Mouse (Mus musculus): ENCODE data around the gene Tekt4. TPM values are rescaled to one million over a fixed set of nuclear protein-coding genes. Genes with fewer than 3 reads are reported as not detected.

Tekt4 gene
- polyA plus RNA-seq, 1 experiment from 2014 or later = 0.45 TPM

DNA sequence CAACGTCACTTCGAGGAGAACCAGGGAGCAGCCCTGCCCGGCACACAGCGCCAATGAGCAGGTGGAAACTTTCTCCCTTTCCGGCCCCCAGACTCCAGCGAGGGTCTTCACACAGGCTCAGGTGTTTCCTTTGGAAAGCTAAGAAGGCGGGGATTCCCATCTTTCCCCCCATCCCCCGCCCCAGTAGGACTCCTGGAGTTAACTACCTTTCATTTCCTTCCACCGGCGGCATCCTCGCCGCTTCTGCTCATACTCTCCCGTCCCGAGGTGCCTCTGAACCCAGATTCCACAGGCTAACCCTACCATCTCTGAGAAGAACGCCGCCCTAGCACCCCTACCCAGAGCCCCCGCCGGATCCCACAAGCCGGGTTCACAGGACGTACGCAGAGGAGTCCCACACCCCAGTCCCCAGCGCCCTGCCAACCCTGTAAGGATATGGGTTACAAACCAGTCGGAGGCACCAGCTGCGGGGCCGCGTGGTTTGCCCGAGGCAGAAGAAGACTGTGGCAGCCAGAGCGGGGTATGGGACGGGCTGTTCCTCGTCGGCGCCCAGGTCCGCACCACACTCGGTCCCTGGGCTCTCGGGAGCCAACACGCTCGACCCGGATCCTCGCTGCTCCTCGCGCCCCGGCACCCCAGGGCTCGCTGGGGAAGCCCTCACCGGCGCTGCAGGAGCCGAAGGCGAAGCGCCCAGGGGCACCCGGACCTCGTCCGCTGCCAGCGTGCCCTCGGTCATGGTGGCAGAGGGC, 21.8 kb upstream of the Tekt4 start:
- peaks cover 71% of the 10 kb centered on the region for H3K4me1 ChIP-seq (replicated peaks)
- H3K9ac ChIP-seq = peak overlapping the region; percentile 89
- ATAC-seq (ENCODE audit: insufficient number of reproducible peaks, low FRiP score) = no peak
- H3K36me3 ChIP-seq = peaks cover 6% of the 10 kb centered on the region; the same call in 1 of the 2 replicates
- 0 out of 2 replicates have a peak, but pooled peaks cover 6% of the 10 kb centered on the region for H3K27me3 ChIP-seq (replicated peaks)
- peak overlapping the region; percentile 87 for H3K27ac ChIP-seq (ENCODE audit: poor library complexity, severe bottlenecking)
- 1% methylated on average over 53 of the region's 53 CpGs for WGBS
- H3K9me3 ChIP-seq (replicated peaks) = no peaks in the 10 kb centered on the region
- peak overlapping the region; percentile 77 for H3K4me2 ChIP-seq
- peak overlapping the region; percentile 81 for H3K4me3 ChIP-seq

DNA sequence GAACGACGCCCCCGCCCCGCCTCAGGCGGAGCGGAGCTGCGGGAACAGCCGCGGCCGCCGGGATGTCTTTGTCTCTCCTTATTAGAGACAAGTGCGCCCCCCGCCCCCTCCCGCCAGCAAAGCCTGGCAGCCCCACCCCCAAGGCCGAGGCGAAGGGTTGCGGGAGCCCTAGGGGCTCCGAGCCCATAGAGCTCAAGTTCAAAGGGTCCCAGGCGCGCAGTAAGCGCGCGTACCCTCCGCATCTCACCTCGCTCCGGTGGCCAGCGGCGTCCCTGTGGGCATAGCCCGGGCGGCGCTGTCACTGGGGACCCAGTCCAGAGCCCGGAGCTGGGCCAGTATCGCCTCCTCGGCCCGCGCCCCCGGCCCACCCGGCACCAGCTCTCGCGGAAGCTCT, 21.2 kb upstream of the Tekt4 start:
- Histone ChIP-seq H3K36me3 (0 out of 2 replicates have a peak, but pooled peaks cover 3% of the 10 kb centered on the region), H3K4me2 (peak overlapping the region; percentile 77), H3K27me3 (replicated peaks) (0 out of 2 replicates have a peak, but pooled peaks cover 6% of the 10 kb centered on the region), H3K9ac (peak overlapping the region; percentile 89), H3K4me3 (peak overlapping the region; percentile 81), H3K9me3 (replicated peaks) (no peaks in the 10 kb centered on the region), H3K27ac (ENCODE audit: poor library complexity, severe bottlenecking) (peak overlapping the region; percentile 87), H3K4me1 (replicated peaks) (peaks cover 71% of the 10 kb centered on the region)
- peak; percentile 19 for ATAC-seq (ENCODE audit: insufficient number of reproducible peaks, low FRiP score)
- WGBS = 1% methylated on average over 40 of the region's 40 CpGs

DNA sequence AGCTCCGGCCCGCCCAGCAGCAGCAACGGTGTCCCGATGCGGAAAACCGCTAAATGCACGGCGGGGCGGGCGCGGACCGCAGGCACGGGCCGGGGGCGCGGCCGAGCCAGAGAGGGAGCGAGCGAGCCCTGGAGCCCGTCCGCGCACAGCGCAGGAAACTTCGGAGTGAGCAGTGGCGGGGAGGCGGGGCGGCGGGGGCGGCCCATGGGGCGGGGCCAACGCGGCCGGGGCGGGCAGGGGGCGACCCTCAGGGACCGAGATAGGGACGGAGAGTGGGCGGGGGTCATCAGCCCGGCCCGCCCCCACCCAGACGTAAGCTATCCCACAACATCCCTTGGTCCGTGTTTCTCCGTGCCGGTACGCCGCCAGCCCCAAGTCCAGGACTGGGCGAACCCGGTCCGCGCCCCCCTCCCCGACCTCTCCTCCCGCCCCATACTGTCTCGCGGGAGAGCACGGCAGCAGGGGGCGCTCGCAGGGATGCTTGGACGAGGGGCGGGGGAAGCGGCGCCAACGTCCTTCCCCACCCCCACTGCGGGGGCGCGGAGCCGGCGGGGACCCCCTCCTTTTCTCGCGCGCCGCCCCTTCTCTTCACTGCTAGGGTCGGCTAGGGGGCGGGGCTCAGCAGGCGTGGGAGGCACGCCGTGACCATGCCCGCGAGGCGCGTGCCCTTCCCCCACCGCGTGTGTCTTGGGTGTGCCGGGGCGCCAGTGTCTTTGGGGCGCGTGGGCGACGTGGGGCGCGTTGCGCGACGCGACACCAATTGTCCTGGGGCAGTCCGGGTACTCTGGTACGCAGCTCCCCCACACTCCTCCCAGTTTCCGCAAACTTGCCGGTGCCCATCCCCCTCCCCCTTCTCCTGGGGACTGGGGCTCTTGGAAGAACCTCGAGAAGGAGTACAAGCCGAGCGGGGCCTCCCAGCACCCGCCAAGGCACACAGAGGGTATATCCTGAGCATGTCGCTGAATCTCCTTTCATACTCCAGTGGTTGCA, 20.5 kb upstream of the Tekt4 start, which contains the start of gene Cacna1h:
TSS of gene Cacna1h (minus strand) at position 167 of the 990 bp plus-strand sequence.
- ATAC-seq (ENCODE audit: insufficient number of reproducible peaks, low FRiP score) = peak; percentile 86
- H3K4me2 ChIP-seq = peak within 1 kb of the TSS; percentile 77
- peaks cover 68% of the 10 kb centered on the region for H3K4me1 ChIP-seq (replicated peaks)

DNA sequence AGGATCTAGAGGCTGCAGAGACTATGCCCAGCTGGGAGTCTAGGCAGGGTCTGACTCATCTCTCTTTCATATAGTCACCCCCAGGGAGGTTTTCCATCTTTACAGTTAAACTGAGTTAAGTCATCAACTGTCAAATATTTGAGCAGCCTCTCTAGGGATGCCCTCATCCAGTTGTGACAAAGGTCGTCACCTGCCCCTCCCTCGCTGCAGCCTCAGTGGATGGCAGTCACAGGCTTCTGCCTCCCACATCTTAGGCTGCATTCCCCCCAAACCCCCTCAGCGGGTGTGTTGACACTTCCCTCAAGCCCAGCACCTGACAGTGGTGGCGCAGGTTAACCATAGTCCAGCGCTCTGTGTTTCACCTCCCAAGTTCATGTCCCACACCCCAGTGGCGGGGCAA, 13.0 kb upstream of the Tekt4 start:
- H3K27ac ChIP-seq (ENCODE audit: poor library complexity, severe bottlenecking) = no peak overlapping the region
- no peaks in the 10 kb centered on the region for H3K27me3 ChIP-seq (replicated peaks)
- H3K4me1 ChIP-seq (replicated peaks) = peaks cover 15% of the 10 kb centered on the region
- H3K9ac ChIP-seq = no peak overlapping the region
- H3K36me3 ChIP-seq = no peaks in the 10 kb centered on the region
- ATAC-seq (ENCODE audit: insufficient number of reproducible peaks, low FRiP score) = no peak
- no peak overlapping the region for H3K4me3 ChIP-seq
- WGBS = 71% methylated on average over 6 of the region's 6 CpGs
- no peak overlapping the region for H3K4me2 ChIP-seq
- H3K9me3 ChIP-seq (replicated peaks) = no peaks in the 10 kb centered on the region

More for the DNA sequence above, 20.5 kb upstream of the Tekt4 start, which contains the start of gene Cacna1h:
- Histone ChIP-seq H3K36me3 (no peaks in the 10 kb centered on the region), H3K27me3 (replicated peaks) (0 out of 2 replicates have a peak, but pooled peaks cover 6% of the 10 kb centered on the region), H3K9ac (peak within 1 kb of the TSS; percentile 89), H3K27ac (ENCODE audit: poor library complexity, severe bottlenecking) (peak within 1 kb of the TSS; percentile 87), H3K4me3 (peak within 1 kb of the TSS; percentile 81), H3K9me3 (replicated peaks) (no peaks in the 10 kb centered on the region)
- WGBS = under 1% methylated on average over 76 of the region's 103 CpGs

DNA sequence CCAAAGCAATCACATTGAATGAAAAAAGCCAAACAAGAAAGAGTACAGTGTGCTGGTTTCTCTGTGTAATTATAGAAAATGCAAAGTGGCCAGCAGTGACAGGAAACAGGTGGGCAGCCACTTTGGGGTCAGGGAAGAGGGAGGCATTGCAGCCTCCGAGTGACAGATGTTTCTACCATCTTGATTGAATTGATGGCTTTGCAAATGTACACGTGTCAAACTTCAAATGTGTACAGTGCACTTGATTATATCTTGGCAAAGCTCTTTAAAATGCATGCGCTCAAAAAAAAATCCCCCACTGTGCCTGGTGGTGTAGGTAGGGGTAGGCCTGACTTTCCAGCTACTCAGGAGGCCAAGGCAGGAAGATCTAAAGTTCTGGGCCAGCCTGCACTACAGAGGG, 11.5 kb upstream of the Tekt4 start:
- ATAC-seq (ENCODE audit: insufficient number of reproducible peaks, low FRiP score) = no peak
- Histone ChIP-seq H3K27ac (ENCODE audit: poor library complexity, severe bottlenecking) (no peak overlapping the region), H3K4me2 (no peak overlapping the region), H3K36me3 (no peaks in the 10 kb centered on the region), H3K9me3 (replicated peaks) (no peaks in the 10 kb centered on the region), H3K4me3 (no peak overlapping the region), H3K9ac (no peak overlapping the region), H3K4me1 (replicated peaks) (peaks cover 12% of the 10 kb centered on the region), H3K27me3 (replicated peaks) (no peaks in the 10 kb centered on the region)
- 66% methylated on average over 3 of the region's 3 CpGs for WGBS

DNA sequence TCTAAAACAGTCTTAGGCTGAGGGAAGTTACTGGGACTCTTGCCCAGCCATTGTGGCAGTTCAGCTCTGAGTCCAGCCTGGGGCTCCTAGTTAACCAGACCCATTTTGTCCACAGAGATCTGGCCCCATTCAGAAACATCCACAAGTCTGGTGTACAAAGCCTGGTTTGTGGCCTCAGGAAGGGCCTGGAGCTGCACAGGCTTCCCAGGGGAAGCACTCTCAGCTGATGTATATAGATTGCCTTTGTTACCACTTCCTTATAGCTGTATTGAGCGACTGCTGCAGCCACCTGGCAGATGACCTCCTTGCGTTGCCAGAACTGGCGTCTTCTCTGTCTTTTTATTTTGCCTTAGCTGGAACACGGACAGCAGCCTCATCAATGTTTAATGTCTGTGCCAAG, 9.3 kb upstream of the Tekt4 start:
- H3K4me2 ChIP-seq = no peak overlapping the region
- H3K4me1 ChIP-seq (replicated peaks) = peaks cover 9% of the 10 kb centered on the region
- ATAC-seq (ENCODE audit: insufficient number of reproducible peaks, low FRiP score) = no peak
- H3K36me3 ChIP-seq = no peaks in the 10 kb centered on the region
- no peak overlapping the region for H3K27ac ChIP-seq (ENCODE audit: poor library complexity, severe bottlenecking)
- no peak overlapping the region for H3K4me3 ChIP-seq
- H3K27me3 ChIP-seq (replicated peaks) = no peaks in the 10 kb centered on the region
- WGBS = 62% methylated on average over 4 of the region's 4 CpGs
- H3K9ac ChIP-seq = no peak overlapping the region
- H3K9me3 ChIP-seq (replicated peaks) = no peaks in the 10 kb centered on the region

DNA sequence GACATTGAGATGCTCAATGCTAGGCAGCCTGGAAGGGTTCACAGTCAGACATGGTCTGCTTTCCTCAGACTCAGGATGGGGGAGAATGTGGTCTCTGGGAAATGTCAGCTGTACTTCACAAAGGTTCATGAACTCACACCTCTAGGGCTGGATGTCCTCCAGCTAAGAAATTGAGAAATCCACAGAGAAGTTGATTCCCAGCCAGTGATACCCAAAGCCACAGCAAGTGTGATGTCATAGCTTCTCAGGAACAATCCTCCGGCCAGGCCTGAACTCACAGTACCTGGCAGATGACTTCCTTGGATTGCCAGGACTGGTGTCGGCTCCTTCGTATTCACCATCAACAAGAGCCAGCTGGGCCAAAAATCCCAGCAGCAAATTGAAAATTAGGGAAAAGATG, 8.6 kb upstream of the Tekt4 start:
- Histone ChIP-seq H3K4me3 (no peak overlapping the region), H3K4me1 (replicated peaks) (peaks cover 13% of the 10 kb centered on the region), H3K4me2 (no peak overlapping the region), H3K36me3 (no peaks in the 10 kb centered on the region), H3K27ac (ENCODE audit: poor library complexity, severe bottlenecking) (no peak overlapping the region), H3K9ac (no peak overlapping the region), H3K9me3 (replicated peaks) (no peaks in the 10 kb centered on the region), H3K27me3 (replicated peaks) (no peaks in the 10 kb centered on the region)
- WGBS = 77% methylated on average over 3 of the region's 3 CpGs
- ATAC-seq (ENCODE audit: insufficient number of reproducible peaks, low FRiP score) = no peak

DNA sequence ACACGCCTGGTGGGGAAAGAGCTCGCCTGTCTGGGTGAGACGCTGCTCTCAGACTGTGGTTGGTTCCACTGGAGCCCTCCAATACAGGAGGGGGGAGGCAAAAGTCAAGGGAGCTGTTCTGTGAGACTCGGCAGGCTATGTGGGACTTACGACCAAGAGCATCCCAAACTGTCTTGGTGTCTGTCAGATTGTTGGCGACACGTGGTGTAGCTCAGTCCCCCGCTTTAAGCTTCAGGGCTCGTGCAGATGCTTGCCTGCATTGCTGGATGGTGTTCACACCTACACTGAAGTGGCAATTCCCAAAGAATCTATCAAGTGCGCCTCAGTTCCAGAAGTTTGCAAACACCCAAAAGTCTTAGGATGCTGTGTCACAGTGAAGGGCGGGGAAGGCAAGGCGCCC, 6.5 kb upstream of the Tekt4 start:
- Histone ChIP-seq H3K27ac (ENCODE audit: poor library complexity, severe bottlenecking) (no peak overlapping the region), H3K27me3 (replicated peaks) (no peaks in the 10 kb centered on the region), H3K36me3 (no peaks in the 10 kb centered on the region), H3K4me2 (no peak overlapping the region), H3K9me3 (replicated peaks) (no peaks in the 10 kb centered on the region), H3K9ac (no peak overlapping the region), H3K4me1 (replicated peaks) (peaks cover 13% of the 10 kb centered on the region), H3K4me3 (no peak overlapping the region)
- ATAC-seq (ENCODE audit: insufficient number of reproducible peaks, low FRiP score) = no peak
- WGBS = 66% methylated on average over 12 of the region's 12 CpGs

DNA sequence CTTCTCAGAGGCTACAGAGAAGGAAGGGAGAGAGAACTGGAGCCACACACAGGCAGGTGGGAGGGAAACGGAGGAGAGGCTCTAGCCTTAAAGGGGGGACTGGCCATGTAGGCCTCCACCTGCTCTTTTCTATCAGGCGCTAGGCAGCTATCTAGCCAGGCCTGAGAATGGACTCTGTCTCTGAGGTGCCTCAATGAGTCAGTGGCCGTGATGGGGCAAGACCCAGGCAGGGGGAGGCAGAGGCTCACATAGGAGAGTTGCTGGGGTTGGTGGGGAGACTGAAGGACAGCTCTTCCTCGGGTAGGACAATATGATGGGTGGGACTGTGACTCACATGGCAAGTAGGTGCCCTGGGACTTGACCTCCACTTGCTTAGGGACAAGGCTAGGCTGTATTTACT, 4.1 kb upstream of the Tekt4 start:
- Histone ChIP-seq H3K9ac (no peak overlapping the region), H3K36me3 (no peaks in the 10 kb centered on the region), H3K4me1 (replicated peaks) (peaks cover 22% of the 10 kb centered on the region), H3K9me3 (replicated peaks) (no peaks in the 10 kb centered on the region), H3K27me3 (replicated peaks) (no peaks in the 10 kb centered on the region), H3K27ac (ENCODE audit: poor library complexity, severe bottlenecking) (no peak overlapping the region), H3K4me2 (no peak overlapping the region), H3K4me3 (no peak overlapping the region)
- ATAC-seq (ENCODE audit: insufficient number of reproducible peaks, low FRiP score) = no peak
- whole genome bisulfite sequencing = 55% methylated on average over 4 of the region's 4 CpGs

DNA sequence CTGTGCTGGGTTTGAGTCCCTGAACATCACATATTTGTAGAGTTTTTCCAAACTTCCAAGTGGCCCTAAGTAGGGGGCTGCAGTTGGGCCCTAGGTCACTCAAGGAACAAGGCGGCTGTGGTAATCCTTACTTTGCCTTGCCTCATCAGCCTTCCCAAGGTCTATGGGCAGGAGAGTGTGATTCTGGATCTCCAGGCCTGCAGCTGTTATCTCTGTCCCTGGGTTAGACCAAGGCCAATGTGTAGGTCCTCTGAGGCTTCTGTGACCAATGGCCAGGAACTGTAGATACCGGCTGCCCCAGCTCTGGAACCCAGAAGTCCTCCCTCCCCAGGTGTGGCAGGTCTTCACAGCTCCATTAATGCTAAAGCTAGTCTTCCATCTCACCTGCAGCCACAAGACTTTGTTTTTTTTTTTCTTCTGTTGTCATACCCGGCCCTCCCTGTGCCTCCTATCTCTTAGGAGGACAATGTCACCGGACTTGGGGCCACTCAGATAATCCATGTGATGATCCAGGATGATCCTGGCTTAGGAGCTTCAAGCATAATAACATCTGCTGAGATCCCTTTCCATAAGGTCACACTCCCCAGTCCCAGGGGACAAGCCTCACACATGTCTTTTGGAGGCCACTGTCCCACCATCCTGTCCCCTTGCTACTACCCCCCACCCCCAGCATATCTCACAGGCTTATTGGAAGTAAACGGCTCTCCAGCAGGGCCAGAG, 2.0 kb upstream of the Tekt4 start:
- no peak for ATAC-seq (ENCODE audit: insufficient number of reproducible peaks, low FRiP score)
- H3K27me3 ChIP-seq (replicated peaks) = no peaks in the 10 kb centered on the region
- no peak overlapping the region for H3K9ac ChIP-seq
- no peak overlapping the region for H3K4me2 ChIP-seq
- H3K9me3 ChIP-seq (replicated peaks) = no peaks in the 10 kb centered on the region
- 72% methylated on average over 5 of the region's 5 CpGs for WGBS
- H3K4me3 ChIP-seq = no peak overlapping the region
- no peaks in the 10 kb centered on the region for H3K36me3 ChIP-seq
- H3K27ac ChIP-seq (ENCODE audit: poor library complexity, severe bottlenecking) = no peak overlapping the region
- peaks cover 22% of the 10 kb centered on the region for H3K4me1 ChIP-seq (replicated peaks)

Measured in heart, embryonic 12.5 days (tissue).